Mouse (Mus musculus): ENCODE data around the gene Nmt1. TPM values are rescaled to one million over a fixed set of nuclear protein-coding genes. Genes with fewer than 3 reads are reported as not detected.

Nmt1 gene
- 26.8 and 35.5 TPM in 2 replicates for polyA plus RNA-seq (2015; fragmentation: Nextera tagmentation; extraction: Ambion mirVana)

GRCm38 (mm10) chr11:103028176-103028891 is at the start of gene Nmt1, which contains the start of gene Dcakd:
TSS of gene Nmt1 (plus strand) at chr11:103028190.
TSS of gene Dcakd (minus strand) at chr11:103028333.
- H3K4me1 ChIP-seq = peaks cover 30% of the 10 kb centered on the region
- ATAC-seq (replicated peaks) = peak; percentile 99
- H3K27me3 ChIP-seq (replicated peaks) = no peaks in the 10 kb centered on the region
- H3K9ac ChIP-seq = peak within 1 kb of the TSS; percentile 67
- peak within 1 kb of the TSS; percentile 81 for H3K4me2 ChIP-seq
- no peaks in the 10 kb centered on the region for H3K36me3 ChIP-seq (replicated peaks)
- WGBS = under 1% methylated on average over 36 of the region's 36 CpGs
- peak within 1 kb of the TSS; percentile 69 for H3K4me3 ChIP-seq
- peak within 1 kb of the TSS; percentile 81 for H3K27ac ChIP-seq
- H3K9me3 ChIP-seq = no peaks in the 10 kb centered on the region

DNA sequence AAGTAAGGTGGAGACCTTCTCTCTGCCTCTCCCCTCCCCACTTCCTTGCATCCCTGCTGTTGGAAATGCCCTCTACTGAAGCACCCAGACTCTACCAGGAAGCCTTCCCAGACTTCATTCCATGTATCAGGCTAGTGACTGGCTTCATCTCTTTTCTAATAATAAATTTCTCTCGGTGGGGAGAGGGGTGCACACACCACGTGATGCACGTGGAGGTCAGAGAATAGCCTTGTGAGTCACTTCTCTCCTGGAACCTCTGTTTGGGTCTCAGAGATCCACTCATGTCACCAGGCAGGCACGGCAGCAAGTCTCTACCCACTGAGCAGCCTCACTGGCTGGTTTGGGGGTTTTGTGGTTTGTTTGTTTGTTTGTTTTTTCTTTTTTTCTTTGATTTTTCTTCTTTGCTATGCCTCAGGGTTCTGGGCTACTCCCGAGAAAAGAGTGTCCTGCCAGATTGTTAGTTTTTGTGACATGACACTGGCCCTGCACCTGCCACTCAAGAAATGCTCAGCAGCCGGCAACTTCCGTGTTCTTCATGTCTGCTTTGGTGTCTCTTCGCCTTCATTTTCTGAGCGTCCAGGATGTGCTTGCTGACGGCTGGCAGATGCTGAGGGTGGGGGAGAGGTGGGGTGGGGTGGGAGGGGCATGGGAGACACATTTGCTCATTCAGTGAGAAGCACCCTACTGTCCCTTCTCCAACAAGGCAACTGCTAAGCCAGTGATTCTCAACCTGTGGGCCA is 46.7 kb upstream of the Nmt1 start:
- WGBS = 64% methylated on average over 10 of the region's 10 CpGs
- no peak for ATAC-seq (replicated peaks)
- H3K9me3 ChIP-seq = no peaks in the 10 kb centered on the region

GRCm38 (mm10) chr11:102984086-102984485 is 43.9 kb upstream of the Nmt1 start:
- Histone ChIP-seq H3K9me3 (no peaks in the 10 kb centered on the region), H3K27me3 (replicated peaks) (peaks cover 6% of the 10 kb centered on the region), H3K27ac (no peak overlapping the region), H3K9ac (no peak overlapping the region), H3K36me3 (replicated peaks) (no peaks in the 10 kb centered on the region), H3K4me2 (no peak overlapping the region), H3K4me3 (no peak overlapping the region), H3K4me1 (0 out of 2 replicates have a peak, but pooled peaks cover 2% of the 10 kb centered on the region)
- no peak for ATAC-seq (replicated peaks)
- 82% methylated on average over 9 of the region's 9 CpGs for WGBS

More for the DNA sequence above, 46.7 kb upstream of the Nmt1 start:
- Histone ChIP-seq H3K9ac (no peak overlapping the region), H3K27ac (no peak overlapping the region), H3K36me3 (replicated peaks) (no peaks in the 10 kb centered on the region), H3K27me3 (replicated peaks) (no peaks in the 10 kb centered on the region), H3K4me3 (no peak overlapping the region), H3K4me2 (no peak overlapping the region), H3K4me1 (no peaks in the 10 kb centered on the region)

- WGBS = 41% methylated on average over 4 of the region's 4 CpGs
- H3K4me2 ChIP-seq = no peak overlapping the region
- H3K9ac ChIP-seq = no peak overlapping the region
- H3K4me1 ChIP-seq = peaks cover 5% of the 10 kb centered on the region
- peaks cover 11% of the 10 kb centered on the region for H3K27me3 ChIP-seq (replicated peaks)
- ATAC-seq (replicated peaks) = no peak
- no peak overlapping the region for H3K4me3 ChIP-seq
- H3K9me3 ChIP-seq = no peaks in the 10 kb centered on the region
- H3K27ac ChIP-seq = no peak overlapping the region
- H3K36me3 ChIP-seq (replicated peaks) = no peaks in the 10 kb centered on the region
Observed at GRCm38 (mm10) chr11:102984615-102985014, 43.4 kb upstream of the Nmt1 start.

- Histone ChIP-seq H3K9ac (no peak overlapping the region), H3K4me1 (peaks cover 11% of the 10 kb centered on the region), H3K27ac (no peak overlapping the region), H3K36me3 (replicated peaks) (no peaks in the 10 kb centered on the region), H3K4me2 (no peak overlapping the region), H3K27me3 (replicated peaks) (peaks cover 12% of the 10 kb centered on the region), H3K4me3 (no peak overlapping the region), H3K9me3 (no peaks in the 10 kb centered on the region)
- 55% methylated on average over 6 of the region's 6 CpGs for WGBS
- ATAC-seq (replicated peaks) = no peak
Observed at GRCm38 (mm10) chr11:102985160-102985559, 42.8 kb upstream of the Nmt1 start.

- 4% methylated on average over 28 of the region's 28 CpGs for WGBS
- peak overlapping the region; percentile 66 for H3K4me2 ChIP-seq
- ATAC-seq (replicated peaks) = no peak
- H3K4me1 ChIP-seq = peaks cover 39% of the 10 kb centered on the region
- H3K9ac ChIP-seq = peak overlapping the region; percentile 39
- no peak overlapping the region for H3K27ac ChIP-seq
- H3K36me3 ChIP-seq (replicated peaks) = peaks cover 8% of the 10 kb centered on the region; the same call in 1 of the 2 replicates
- H3K4me3 ChIP-seq = peak overlapping the region; percentile 32
- no peaks in the 10 kb centered on the region for H3K9me3 ChIP-seq
- H3K27me3 ChIP-seq (replicated peaks) = peaks cover 15% of the 10 kb centered on the region
Observed at GRCm38 (mm10) chr11:102989641-102990151, 38.3 kb upstream of the Nmt1 start.

DNA sequence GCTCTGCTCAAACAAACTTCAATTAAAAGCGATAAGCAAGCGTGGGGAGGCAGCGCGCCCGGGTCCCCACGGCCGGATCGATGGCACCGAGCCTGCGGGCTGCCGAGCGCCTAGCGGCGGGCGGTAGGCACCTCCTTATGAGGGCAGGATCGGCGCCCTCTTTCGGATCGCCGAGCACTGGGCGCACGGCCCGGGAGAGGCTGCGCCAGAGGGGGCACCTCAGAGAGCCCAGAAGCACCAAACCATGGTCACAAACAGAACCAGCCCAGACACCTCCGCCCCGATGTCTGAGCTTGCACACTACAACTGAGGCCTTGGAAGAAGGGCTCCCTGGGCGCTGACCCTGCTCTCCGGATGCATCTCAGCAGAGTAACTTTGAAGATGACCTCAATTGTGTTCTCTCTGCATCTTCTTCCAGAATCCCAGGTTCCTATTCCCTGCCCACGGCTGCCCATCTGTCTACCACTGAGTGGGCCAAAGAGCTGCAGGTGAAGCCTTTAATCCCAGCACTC is 37.8 kb upstream of the Nmt1 start:
- peak overlapping the region; percentile 39 for H3K9ac ChIP-seq
- peak overlapping the region; percentile 66 for H3K4me2 ChIP-seq
- H3K27ac ChIP-seq = no peak overlapping the region
- H3K4me3 ChIP-seq = peak overlapping the region; percentile 32
- peaks cover 13% of the 10 kb centered on the region; the same call in 1 of the 2 replicates for H3K36me3 ChIP-seq (replicated peaks)
- H3K9me3 ChIP-seq = no peaks in the 10 kb centered on the region
- peaks cover 15% of the 10 kb centered on the region for H3K27me3 ChIP-seq (replicated peaks)
- 1% methylated on average over 29 of the region's 29 CpGs for WGBS
- no peak for ATAC-seq (replicated peaks)
- H3K4me1 ChIP-seq = peaks cover 39% of the 10 kb centered on the region

DNA sequence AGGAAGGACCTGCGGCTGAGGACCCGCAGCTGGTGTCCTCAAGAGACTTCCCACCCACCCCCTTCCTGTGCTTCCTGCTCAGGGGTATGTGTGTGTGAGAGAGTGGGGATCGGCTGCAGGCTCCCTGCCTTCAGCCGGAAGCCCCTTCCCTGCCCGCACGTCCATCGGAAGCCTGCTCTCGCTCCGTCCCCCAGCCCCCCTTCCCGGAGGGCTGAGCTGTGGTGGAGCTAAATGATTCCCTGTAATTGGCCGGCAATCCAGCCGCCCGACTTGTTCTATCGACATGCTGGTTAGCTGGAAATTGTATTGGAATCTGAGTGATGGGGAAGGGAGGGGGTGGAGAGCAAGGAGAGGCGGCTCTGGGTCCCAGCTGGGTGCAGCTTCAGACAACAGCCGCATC is 36.3 kb upstream of the Nmt1 start:
- Histone ChIP-seq H3K4me2 (peak overlapping the region; percentile 48), H3K27ac (peak overlapping the region; percentile 9; the same call in 1 of the 2 replicates), H3K4me3 (peak overlapping the region; percentile 16), H3K36me3 (replicated peaks) (peaks cover 24% of the 10 kb centered on the region), H3K9ac (peak overlapping the region; percentile 30), H3K4me1 (peaks cover 39% of the 10 kb centered on the region), H3K27me3 (replicated peaks) (peaks cover 15% of the 10 kb centered on the region), H3K9me3 (no peaks in the 10 kb centered on the region)
- WGBS = 2% methylated on average over 16 of the region's 16 CpGs
- no peak for ATAC-seq (replicated peaks)

DNA sequence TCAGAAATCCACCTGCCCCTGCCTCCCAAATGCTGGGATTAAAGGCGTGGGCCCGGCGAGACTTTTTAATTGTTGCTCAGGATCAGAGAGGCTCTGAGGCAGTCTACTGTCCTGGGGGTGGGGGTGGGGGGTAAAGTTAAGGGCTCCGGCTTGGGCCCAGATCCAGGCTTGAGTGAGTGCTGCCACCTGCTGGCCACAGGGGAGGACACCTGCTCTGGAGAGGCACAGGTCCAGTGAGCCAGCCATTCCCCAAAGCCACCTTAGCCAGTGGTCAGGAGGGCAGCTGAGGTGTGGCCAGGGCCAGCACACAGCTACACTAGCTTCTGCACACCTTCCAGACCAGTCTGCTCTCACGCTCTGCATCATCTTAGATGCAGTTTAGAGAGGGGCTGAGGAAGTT is 35.0 kb upstream of the Nmt1 start:
- Histone ChIP-seq H3K4me2 (no peak overlapping the region), H3K4me3 (no peak overlapping the region), H3K27me3 (replicated peaks) (peaks cover 15% of the 10 kb centered on the region), H3K9ac (no peak overlapping the region), H3K4me1 (peaks cover 37% of the 10 kb centered on the region), H3K27ac (no peak overlapping the region), H3K36me3 (replicated peaks) (peaks cover 33% of the 10 kb centered on the region), H3K9me3 (no peaks in the 10 kb centered on the region)
- peak; percentile 43 for ATAC-seq (replicated peaks)
- 8% methylated on average over 5 of the region's 5 CpGs for WGBS

DNA sequence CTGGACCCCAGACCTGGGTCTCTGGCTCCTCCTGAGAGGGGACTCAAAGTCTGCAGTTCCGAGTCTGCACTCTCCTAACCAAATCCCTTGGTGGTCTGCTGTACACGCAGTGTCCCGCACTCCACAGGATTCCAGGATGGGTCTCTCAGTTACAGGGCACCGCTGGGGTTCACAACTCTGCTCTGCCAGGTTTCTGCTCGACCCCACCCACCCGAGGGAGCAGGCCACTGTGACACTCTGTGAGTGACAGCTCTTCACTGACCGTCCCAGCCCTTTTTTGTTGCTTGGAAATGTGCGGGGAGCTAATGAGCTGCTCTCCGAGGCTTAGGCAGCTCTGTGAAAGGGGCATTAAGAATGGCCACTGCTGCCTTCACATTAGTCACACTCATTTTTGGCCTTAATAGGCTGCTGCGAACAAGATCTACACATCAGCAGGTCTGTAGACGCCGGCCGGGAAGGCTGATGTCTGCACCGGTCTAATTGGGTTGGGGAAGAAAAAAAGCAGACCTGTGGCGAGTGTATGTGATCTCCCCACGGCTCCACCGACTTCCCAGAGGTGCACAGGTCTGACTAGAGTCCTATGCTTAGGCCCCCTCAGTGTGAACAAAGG is 34.5 kb upstream of the Nmt1 start:
- H3K4me2 ChIP-seq = no peak overlapping the region
- H3K4me3 ChIP-seq = no peak overlapping the region
- H3K4me1 ChIP-seq = peaks cover 40% of the 10 kb centered on the region
- H3K36me3 ChIP-seq (replicated peaks) = peaks cover 33% of the 10 kb centered on the region
- H3K27ac ChIP-seq = no peak overlapping the region
- no peaks in the 10 kb centered on the region for H3K9me3 ChIP-seq
- H3K27me3 ChIP-seq (replicated peaks) = peaks cover 15% of the 10 kb centered on the region
- 22% methylated on average over 17 of the region's 17 CpGs for WGBS
- ATAC-seq (replicated peaks) = peak; percentile 43
- H3K9ac ChIP-seq = no peak overlapping the region

GRCm38 (mm10) chr11:102994952-102995351 is 33.0 kb upstream of the Nmt1 start:
- no peak for ATAC-seq (replicated peaks)
- Histone ChIP-seq H3K27ac (no peak overlapping the region), H3K4me3 (no peak overlapping the region), H3K9me3 (no peaks in the 10 kb centered on the region), H3K4me2 (no peak overlapping the region), H3K9ac (no peak overlapping the region), H3K27me3 (replicated peaks) (0 out of 2 replicates have a peak, but pooled peaks cover 4% of the 10 kb centered on the region), H3K4me1 (peaks cover 46% of the 10 kb centered on the region), H3K36me3 (replicated peaks) (peaks cover 33% of the 10 kb centered on the region)
- 87% methylated on average over 18 of the region's 18 CpGs for WGBS

DNA sequence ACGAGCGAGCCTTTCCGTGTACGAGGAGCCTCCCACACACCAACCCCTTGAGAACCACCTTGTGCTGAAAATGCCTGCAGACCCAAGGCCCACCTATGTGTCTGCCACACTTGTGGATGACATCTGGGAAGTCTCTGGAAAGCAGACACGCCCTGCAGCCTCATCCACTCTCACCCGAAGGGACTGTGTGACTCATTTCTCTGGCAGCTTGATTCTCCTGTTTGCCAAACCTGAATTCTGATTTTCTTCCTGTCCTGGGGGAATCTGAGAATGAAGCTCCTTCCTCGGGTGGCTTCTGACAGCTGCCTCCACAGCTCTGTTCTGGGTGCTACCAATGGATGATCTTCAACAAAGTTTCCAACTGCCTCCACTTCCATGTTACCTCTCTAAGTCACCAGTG is 31.6 kb upstream of the Nmt1 start:
- Histone ChIP-seq H3K27me3 (replicated peaks) (no peaks in the 10 kb centered on the region), H3K4me1 (peaks cover 47% of the 10 kb centered on the region)

More for the DNA sequence above, 31.6 kb upstream of the Nmt1 start:
- ATAC-seq (replicated peaks) = no peak
- 76% methylated on average over 7 of the region's 7 CpGs for WGBS
- Histone ChIP-seq H3K27ac (no peak overlapping the region), H3K36me3 (replicated peaks) (peaks cover 33% of the 10 kb centered on the region), H3K4me3 (no peak overlapping the region), H3K9me3 (no peaks in the 10 kb centered on the region), H3K4me2 (no peak overlapping the region), H3K9ac (no peak overlapping the region)

All from midbrain, embryonic 15.5 days (tissue).